Mouse (Mus musculus): ENCODE data around the gene Ptgdr2. TPM values are rescaled to one million over a fixed set of nuclear protein-coding genes. Genes with fewer than 3 reads are reported as not detected.

Gene Ptgdr2
- polyA plus RNA-seq, 1 experiment from 2014 or later, result not detected

GRCm38 (mm10) chr19:10936077-10936476, 883 bp upstream of the Ptgdr2 start:
- DNase-seq (ENCODE audit: low spot score) (no peak), ATAC-seq (replicated peaks; ENCODE audit: insufficient number of reproducible peaks, low FRiP score, low TSS enrichment, low read depth) (no peak)
- 88% methylated on average over 5 of the region's 5 CpGs for WGBS
- Histone ChIP-seq H3K36me3 (replicated peaks; ENCODE audit: control insufficient read depth, insufficient read depth, low read depth, low read length) (no peaks in the 10 kb centered on the region), H3K4me3 (ENCODE audit: low read depth, low read length) (no peak overlapping the region), H3K27ac (replicated peaks; ENCODE audit: low read depth, low read length) (no peak overlapping the region), H3K9me3 (replicated peaks; ENCODE audit: control insufficient read depth, low read length) (no peaks in the 10 kb centered on the region), H3K4me1 (ENCODE audit: control insufficient read depth, insufficient read depth, low read length) (no peaks in the 10 kb centered on the region; the same call in 1 of the 2 replicates), H3K4me2 (ENCODE audit: low read depth, low read length) (no peak overlapping the region), H3K9ac (replicated peaks; ENCODE audit: low read length) (no peak overlapping the region), H3K27me3 (ENCODE audit: control insufficient read depth, insufficient read depth, low read length) (no peaks in the 10 kb centered on the region)

DNA sequence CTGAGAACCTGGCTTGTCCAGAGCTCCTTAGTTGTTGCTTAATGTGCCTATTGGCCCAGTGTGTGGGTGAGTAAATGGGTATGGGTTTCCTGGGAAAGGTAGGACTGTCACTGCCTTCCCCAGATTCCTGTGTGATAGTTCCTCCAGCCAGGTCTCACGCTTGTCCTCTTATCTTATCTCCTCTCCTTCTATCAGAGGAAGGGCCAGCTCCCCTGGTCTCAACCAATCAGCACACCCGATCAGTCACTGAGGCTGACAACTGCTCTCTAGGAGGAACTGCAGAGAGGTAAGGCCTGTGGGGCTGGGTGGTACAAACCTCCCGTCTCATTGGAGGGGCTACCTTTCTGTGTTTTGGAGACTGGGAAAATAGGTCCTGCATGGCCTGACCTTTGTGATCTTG, 1.8 kb downstream of the Ptgdr2 start:
- WGBS, result 56% methylated on average over 3 of the region's 3 CpGs
- no peak overlapping the region for H3K4me3 ChIP-seq (ENCODE audit: low read depth, low read length)
- H3K27me3 ChIP-seq (ENCODE audit: control insufficient read depth, insufficient read depth, low read length), result no peaks in the 10 kb centered on the region
- DNase-seq (ENCODE audit: low spot score) (no peak), ATAC-seq (replicated peaks; ENCODE audit: insufficient number of reproducible peaks, low FRiP score, low TSS enrichment, low read depth) (no peak)
- no peak overlapping the region for H3K27ac ChIP-seq (replicated peaks; ENCODE audit: low read depth, low read length)
- H3K9ac ChIP-seq (replicated peaks; ENCODE audit: low read length), result no peak overlapping the region
- H3K9me3 ChIP-seq (replicated peaks; ENCODE audit: control insufficient read depth, low read length), result no peaks in the 10 kb centered on the region
- no peak overlapping the region for H3K4me2 ChIP-seq (ENCODE audit: low read depth, low read length)
- no peaks in the 10 kb centered on the region; the same call in 1 of the 2 replicates for H3K4me1 ChIP-seq (ENCODE audit: control insufficient read depth, insufficient read depth, low read length)
- 0 out of 2 replicates have a peak, but pooled peaks cover under 1% of the 10 kb centered on the region for H3K36me3 ChIP-seq (replicated peaks; ENCODE audit: control insufficient read depth, insufficient read depth, low read depth, low read length)

DNA sequence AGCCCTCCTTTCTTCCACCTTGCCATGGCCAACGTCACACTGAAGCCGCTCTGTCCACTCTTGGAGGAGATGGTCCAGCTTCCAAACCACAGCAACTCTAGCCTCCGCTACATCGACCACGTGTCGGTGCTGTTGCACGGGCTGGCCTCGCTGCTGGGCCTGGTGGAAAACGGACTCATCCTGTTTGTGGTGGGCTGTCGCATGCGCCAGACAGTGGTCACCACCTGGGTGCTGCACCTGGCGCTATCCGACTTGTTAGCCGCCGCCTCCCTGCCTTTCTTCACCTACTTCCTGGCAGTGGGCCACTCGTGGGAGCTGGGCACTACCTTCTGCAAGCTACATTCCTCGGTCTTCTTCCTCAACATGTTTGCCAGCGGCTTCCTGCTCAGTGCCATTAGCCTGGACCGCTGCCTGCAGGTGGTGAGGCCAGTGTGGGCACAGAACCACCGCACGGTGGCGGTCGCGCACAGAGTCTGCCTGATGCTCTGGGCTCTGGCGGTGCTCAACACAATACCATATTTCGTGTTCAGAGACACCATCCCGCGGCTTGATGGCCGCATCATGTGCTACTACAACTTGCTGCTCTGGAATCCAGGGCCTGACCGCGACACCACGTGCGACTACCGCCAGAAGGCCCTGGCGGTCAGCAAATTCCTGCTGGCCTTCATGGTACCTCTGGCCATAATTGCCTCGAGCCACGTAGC, 3.3 kb downstream of the Ptgdr2 start:
- peak; percentile 89 for ATAC-seq (replicated peaks; ENCODE audit: insufficient number of reproducible peaks, low FRiP score, low TSS enrichment, low read depth)
- no peaks in the 10 kb centered on the region; the same call in 1 of the 2 replicates for H3K4me1 ChIP-seq (ENCODE audit: control insufficient read depth, insufficient read depth, low read length)
- no peaks in the 10 kb centered on the region for H3K27me3 ChIP-seq (ENCODE audit: control insufficient read depth, insufficient read depth, low read length)
- H3K4me2 ChIP-seq (ENCODE audit: low read depth, low read length), result peak overlapping the region; percentile 73
- peak; percentile 91 for DNase-seq (ENCODE audit: low spot score)
- WGBS, result 16% methylated on average over 37 of the region's 37 CpGs
- H3K9me3 ChIP-seq (replicated peaks; ENCODE audit: control insufficient read depth, low read length), result no peaks in the 10 kb centered on the region
- peak overlapping the region; percentile 33 for H3K4me3 ChIP-seq (ENCODE audit: low read depth, low read length)
- H3K27ac ChIP-seq (replicated peaks; ENCODE audit: low read depth, low read length), result no peak overlapping the region
- peak overlapping the region; percentile 76 for H3K9ac ChIP-seq (replicated peaks; ENCODE audit: low read length)
- peaks cover 12% of the 10 kb centered on the region; the same call in 1 of the 2 replicates for H3K36me3 ChIP-seq (replicated peaks; ENCODE audit: control insufficient read depth, insufficient read depth, low read depth, low read length)

DNA sequence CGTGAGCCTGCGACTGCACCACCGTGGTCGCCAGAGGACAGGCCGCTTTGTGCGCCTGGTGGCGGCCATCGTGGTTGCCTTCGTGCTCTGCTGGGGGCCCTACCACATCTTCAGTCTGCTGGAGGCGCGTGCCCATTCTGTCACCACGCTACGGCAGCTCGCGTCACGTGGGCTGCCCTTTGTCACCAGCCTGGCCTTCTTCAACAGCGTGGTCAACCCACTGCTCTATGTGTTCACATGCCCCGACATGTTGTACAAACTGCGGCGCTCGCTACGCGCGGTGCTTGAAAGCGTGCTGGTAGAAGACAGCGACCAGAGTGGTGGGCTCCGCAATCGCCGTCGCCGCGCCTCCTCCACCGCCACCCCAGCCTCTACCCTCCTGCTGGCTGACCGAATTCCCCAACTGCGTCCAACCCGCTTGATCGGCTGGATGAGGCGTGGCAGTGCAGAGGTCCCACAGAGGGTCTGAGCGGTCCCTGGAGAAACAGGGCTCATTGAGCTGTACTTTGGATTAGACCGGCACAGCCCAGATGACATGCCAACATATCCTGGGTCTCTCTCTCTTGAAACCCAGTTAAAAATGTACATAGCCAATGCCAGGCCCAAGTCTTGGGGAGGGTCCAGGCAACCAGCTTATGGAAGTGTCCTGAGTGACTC, 4.0 kb downstream of the Ptgdr2 start:
- no peak overlapping the region for H3K27ac ChIP-seq (replicated peaks; ENCODE audit: low read depth, low read length)

GRCm38 (mm10) chr19:10943955-10944354, 7.0 kb downstream of the Ptgdr2 start:
- Histone ChIP-seq H3K36me3 (replicated peaks; ENCODE audit: control insufficient read depth, insufficient read depth, low read depth, low read length) (peaks cover 12% of the 10 kb centered on the region; the same call in 1 of the 2 replicates), H3K9me3 (replicated peaks; ENCODE audit: control insufficient read depth, low read length) (no peaks in the 10 kb centered on the region), H3K4me1 (ENCODE audit: control insufficient read depth, insufficient read depth, low read length) (no peaks in the 10 kb centered on the region; the same call in none of the 2 replicates), H3K4me3 (ENCODE audit: low read depth, low read length) (no peak overlapping the region), H3K4me2 (ENCODE audit: low read depth, low read length) (no peak overlapping the region), H3K27me3 (ENCODE audit: control insufficient read depth, insufficient read depth, low read length) (no peaks in the 10 kb centered on the region), H3K9ac (replicated peaks; ENCODE audit: low read length) (no peak overlapping the region), H3K27ac (replicated peaks; ENCODE audit: low read depth, low read length) (no peak overlapping the region)
- DNase-seq (ENCODE audit: low spot score) (no peak), ATAC-seq (replicated peaks; ENCODE audit: insufficient number of reproducible peaks, low FRiP score, low TSS enrichment, low read depth) (no peak)
- 84% methylated on average over 3 of the region's 3 CpGs for WGBS

More for the DNA sequence above, 4.0 kb downstream of the Ptgdr2 start:
- Histone ChIP-seq H3K27me3 (ENCODE audit: control insufficient read depth, insufficient read depth, low read length) (no peaks in the 10 kb centered on the region), H3K4me2 (ENCODE audit: low read depth, low read length) (peak overlapping the region; percentile 73), H3K4me3 (ENCODE audit: low read depth, low read length) (peak overlapping the region; percentile 33), H3K4me1 (ENCODE audit: control insufficient read depth, insufficient read depth, low read length) (no peaks in the 10 kb centered on the region; the same call in 1 of the 2 replicates), H3K9me3 (replicated peaks; ENCODE audit: control insufficient read depth, low read length) (no peaks in the 10 kb centered on the region), H3K9ac (replicated peaks; ENCODE audit: low read length) (peak overlapping the region; percentile 76), H3K36me3 (replicated peaks; ENCODE audit: control insufficient read depth, insufficient read depth, low read depth, low read length) (peaks cover 12% of the 10 kb centered on the region; the same call in 1 of the 2 replicates)
- DNase-seq (ENCODE audit: low spot score) (peak; percentile 60), ATAC-seq (replicated peaks; ENCODE audit: insufficient number of reproducible peaks, low FRiP score, low TSS enrichment, low read depth) (peak; percentile 68)
- 2% methylated on average over 40 of the region's 40 CpGs for WGBS

GRCm38 (mm10) chr19:10946506-10946905, 9.5 kb downstream of the Ptgdr2 start:
- ATAC-seq (replicated peaks; ENCODE audit: insufficient number of reproducible peaks, low FRiP score, low TSS enrichment, low read depth) (no peak), DNase-seq (ENCODE audit: low spot score) (no peak)
- Histone ChIP-seq H3K36me3 (replicated peaks; ENCODE audit: control insufficient read depth, insufficient read depth, low read depth, low read length) (peaks cover 12% of the 10 kb centered on the region; the same call in 1 of the 2 replicates), H3K4me2 (ENCODE audit: low read depth, low read length) (no peak overlapping the region), H3K9me3 (replicated peaks; ENCODE audit: control insufficient read depth, low read length) (no peaks in the 10 kb centered on the region), H3K27ac (replicated peaks; ENCODE audit: low read depth, low read length) (no peak overlapping the region), H3K4me3 (ENCODE audit: low read depth, low read length) (no peak overlapping the region), H3K27me3 (ENCODE audit: control insufficient read depth, insufficient read depth, low read length) (no peaks in the 10 kb centered on the region), H3K4me1 (ENCODE audit: control insufficient read depth, insufficient read depth, low read length) (no peaks in the 10 kb centered on the region; the same call in 1 of the 2 replicates), H3K9ac (replicated peaks; ENCODE audit: low read length) (no peak overlapping the region)
- WGBS, result 79% methylated on average over 3 of the region's 3 CpGs

- H3K27ac ChIP-seq (replicated peaks; ENCODE audit: low read depth, low read length), result no peak overlapping the region
- no peaks in the 10 kb centered on the region for H3K9me3 ChIP-seq (replicated peaks; ENCODE audit: control insufficient read depth, low read length)
- no peak overlapping the region; the same call in 1 of the 2 replicates for H3K9ac ChIP-seq (replicated peaks; ENCODE audit: low read length)
- WGBS, result 80% methylated on average over 5 of the region's 5 CpGs
- no peaks in the 10 kb centered on the region for H3K27me3 ChIP-seq (ENCODE audit: control insufficient read depth, insufficient read depth, low read length)
- H3K4me3 ChIP-seq (ENCODE audit: low read depth, low read length), result peak overlapping the region; percentile 80
- H3K4me2 ChIP-seq (ENCODE audit: low read depth, low read length), result peak overlapping the region; percentile 97
- DNase-seq (ENCODE audit: low spot score), result no peak
- H3K4me1 ChIP-seq (ENCODE audit: control insufficient read depth, insufficient read depth, low read length), result no peaks in the 10 kb centered on the region; the same call in 1 of the 2 replicates
- H3K36me3 ChIP-seq (replicated peaks; ENCODE audit: control insufficient read depth, insufficient read depth, low read depth, low read length), result peaks cover 12% of the 10 kb centered on the region; the same call in 1 of the 2 replicates
- ATAC-seq (replicated peaks; ENCODE audit: insufficient number of reproducible peaks, low FRiP score, low TSS enrichment, low read depth), result no peak
Measured at GRCm38 (mm10) chr19:10947219-10947618, 10.3 kb downstream of the Ptgdr2 start.

GRCm38 (mm10) chr19:10948416-10948815, 11.5 kb downstream of the Ptgdr2 start:
- ATAC-seq (replicated peaks; ENCODE audit: insufficient number of reproducible peaks, low FRiP score, low TSS enrichment, low read depth) (no peak), DNase-seq (ENCODE audit: low spot score) (no peak)
- H3K4me1 ChIP-seq (ENCODE audit: control insufficient read depth, insufficient read depth, low read length), result no peaks in the 10 kb centered on the region; the same call in 1 of the 2 replicates
- H3K36me3 ChIP-seq (replicated peaks; ENCODE audit: control insufficient read depth, insufficient read depth, low read depth, low read length), result peaks cover 12% of the 10 kb centered on the region; the same call in 1 of the 2 replicates
- no peaks in the 10 kb centered on the region for H3K27me3 ChIP-seq (ENCODE audit: control insufficient read depth, insufficient read depth, low read length)
- WGBS, result under 1% methylated on average over 20 of the region's 20 CpGs
- H3K27ac ChIP-seq (replicated peaks; ENCODE audit: low read depth, low read length), result no peak overlapping the region
- no peaks in the 10 kb centered on the region for H3K9me3 ChIP-seq (replicated peaks; ENCODE audit: control insufficient read depth, low read length)
- H3K4me3 ChIP-seq (ENCODE audit: low read depth, low read length), result peak overlapping the region; percentile 80
- H3K4me2 ChIP-seq (ENCODE audit: low read depth, low read length), result peak overlapping the region; percentile 97
- peak overlapping the region; percentile 79 for H3K9ac ChIP-seq (replicated peaks; ENCODE audit: low read length)
